Mouse (Mus musculus) brain, adult 2 months (tissue): Measurements from ENCODE around the gene Maml3.

Source experiments
- DNase-seq: peaks from one replicate; pipeline ENCODE4 v3.0.0; 2011; ENCODE audit warnings: low read depth, low spot score

The Maml3 gene

DNA sequence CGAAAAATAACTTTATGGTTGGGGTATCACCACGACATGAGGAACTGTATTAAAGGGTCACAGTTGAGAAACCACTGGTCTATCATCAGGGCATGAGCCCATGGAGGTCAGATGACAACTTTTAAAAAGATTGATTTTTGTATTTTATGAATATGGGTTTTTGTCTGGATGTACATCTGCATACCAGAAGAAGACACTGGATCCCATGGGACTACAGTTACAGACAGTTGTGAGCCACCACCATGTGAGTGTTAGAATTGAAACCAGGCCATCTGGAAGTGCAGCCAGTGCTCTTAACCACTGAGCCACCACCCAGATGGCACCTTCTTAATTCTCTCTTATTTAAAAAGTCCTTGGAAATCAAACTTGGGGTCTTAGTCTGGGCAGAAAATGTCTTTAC is 468.9 kb downstream of the Maml3 start:
- DNase-seq = no peak
